Mouse (Mus musculus) stomach, embryonic 16.5 days (tissue): ENCODE results near the gene Myo1d. TPM values are rescaled to one million over a fixed set of nuclear protein-coding genes. Genes with fewer than 3 reads are reported as not detected.

Source experiments
- ATAC-seq: fragments of 200-750 bp; cut with Nextera tagmentation; 2 replicates; pipeline ENCODE4 v1.8.0; 2017; ENCODE audit warnings: moderate number of reproducible peaks, moderate TSS enrichment; ENCODE audit not compliant: insufficient read depth, low FRiP score
- H3K27ac ChIP-seq: fragments of 300-500 bp; sonication (generic); 2 replicates; pipeline ENCODE4 v1.5.1; 2014; ENCODE audit warnings: low read length
- H3K27me3 ChIP-seq: fragments of 300-500 bp; sonication (generic); 2 replicates; pipeline ENCODE4 v1.6.1; 2014; ENCODE audit warnings: low read length, control low read depth, mixed read lengths; ENCODE audit not compliant: control insufficient read depth, insufficient read depth
- H3K36me3 ChIP-seq: fragments of 300-500 bp; sonication (generic); 2 replicates; pipeline ENCODE4 v1.6.1; 2014; ENCODE audit warnings: low read length; ENCODE audit not compliant: control insufficient read depth, insufficient read depth
- H3K4me1 ChIP-seq: fragments of 300-500 bp; sonication (generic); 2 replicates; pipeline ENCODE4 v1.6.1; 2014; ENCODE audit warnings: low read length, control low read depth, mixed read lengths; ENCODE audit not compliant: control insufficient read depth, insufficient read depth
- H3K4me2 ChIP-seq: fragments of 300-500 bp; sonication (generic); 2 replicates; pipeline ENCODE4 v1.6.1; 2014; ENCODE audit warnings: low read depth, low read length, mixed read lengths
- H3K4me3 ChIP-seq: fragments of 300-500 bp; sonication (generic); replicated peaks from 2 replicates; pipeline ENCODE4 v1.5.1; 2014; ENCODE audit warnings: mild to moderate bottlenecking, low read length
- H3K9ac ChIP-seq: fragments of 300-500 bp; sonication (generic); 2 replicates; pipeline ENCODE4 v1.6.1; 2014; ENCODE audit warnings: low read length
- H3K9me3 ChIP-seq: fragments of 300-500 bp; sonication (generic); replicated peaks from 2 replicates; pipeline ENCODE4 v1.6.1; 2016; ENCODE audit warnings: low read length, control low read depth; ENCODE audit not compliant: control insufficient read depth
- WGBS: fragments of 180-500 bp; shearing (Covaris S2); extraction: QIAGEN DNeasy Blood & Tissue Kit; methylation state at CpG from one replicate; pipeline ENCODE4 v1.1.7; 2014; 5-methylcytosine and 5-hydroxymethylcytosine counted together
- polyA plus RNA-seq: library from polyadenylated mRNA; unstranded; fragments of >200 nt; fragmentation: Nextera tagmentation; extraction: Ambion mirVana; gene quantifications from 2 replicates; pipeline ENCODE4 v1.2.1, GENCODE M21; 2015

The Myo1d gene
- polyA plus RNA-seq, 1 experiment from 2014 or later, result 33.8 TPM

DNA sequence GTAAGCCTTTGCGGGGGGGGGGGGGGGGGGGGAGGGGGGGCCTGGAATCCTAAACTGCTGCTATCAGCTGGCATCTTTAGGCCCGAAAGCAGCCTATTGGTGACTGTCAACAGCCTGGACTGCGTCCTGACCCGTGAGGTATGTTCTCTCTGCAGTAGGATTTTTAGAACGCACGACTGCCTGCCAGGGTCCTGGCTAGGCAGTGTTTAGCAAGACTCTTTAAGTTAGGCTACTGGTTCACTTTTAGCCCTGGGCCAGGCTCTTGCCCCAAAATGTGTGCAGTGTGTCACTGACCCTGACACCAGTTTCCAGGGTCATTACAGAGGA is 29.8 kb upstream of the Myo1d start:
- Histone ChIP-seq H3K4me3 (peak overlapping the region; percentile 63), H3K27me3 (no peaks in the 10 kb centered on the region), H3K27ac (peak overlapping the region; percentile 90), H3K4me2 (peak overlapping the region; percentile 80), H3K36me3 (no peaks in the 10 kb centered on the region; the same call in 1 of the 2 replicates), H3K9me3 (no peaks in the 10 kb centered on the region), H3K9ac (peak overlapping the region; percentile 91), H3K4me1 (peaks cover 16% of the 10 kb centered on the region)
- 20% methylated on average over 5 of the region's 6 CpGs for WGBS
- peak; percentile 22; the same call in 1 of the 2 replicates for ATAC-seq

GRCm38 (mm10) chr11:80808551-80809070 is 28.8 kb upstream of the Myo1d start:
- no peak overlapping the region for H3K4me2 ChIP-seq
- H3K27ac ChIP-seq, result 0 out of 2 replicates have a peak overlapping the region, but pooled peaks have one; percentile 90
- peak; percentile 19; the same call in 1 of the 2 replicates for ATAC-seq
- peaks cover 16% of the 10 kb centered on the region for H3K4me1 ChIP-seq
- no peaks in the 10 kb centered on the region for H3K27me3 ChIP-seq
- H3K9me3 ChIP-seq, result no peaks in the 10 kb centered on the region
- WGBS, result 50% methylated on average over 6 of the region's 6 CpGs
- H3K36me3 ChIP-seq, result no peaks in the 10 kb centered on the region
- H3K9ac ChIP-seq, result no peak overlapping the region
- H3K4me3 ChIP-seq, result no peak overlapping the region

DNA sequence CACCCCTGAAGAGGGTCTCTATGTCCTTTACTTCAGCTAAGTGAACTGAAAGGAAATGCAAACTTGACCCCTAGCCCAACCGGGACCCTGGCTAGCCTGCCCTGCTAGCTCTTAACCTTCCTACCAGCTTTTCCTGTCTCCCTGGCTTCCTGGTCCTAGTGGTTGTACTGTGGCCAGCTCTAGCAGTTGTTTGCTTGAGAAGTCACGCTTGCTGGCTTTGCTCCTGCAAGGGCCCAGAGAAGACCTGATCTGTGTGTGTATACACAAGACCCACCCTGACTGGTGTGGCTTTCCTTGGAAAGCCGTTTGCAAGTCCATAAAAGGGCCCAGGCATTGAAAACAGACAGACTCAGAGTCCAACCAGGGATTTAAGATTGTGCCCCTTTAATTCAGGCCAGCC is 22.9 kb upstream of the Myo1d start:
- 0 out of 2 replicates have a peak overlapping the region, but pooled peaks have one; percentile 14 for H3K9ac ChIP-seq
- WGBS, result 28% methylated on average over 3 of the region's 3 CpGs
- H3K4me1 ChIP-seq, result peaks cover 9% of the 10 kb centered on the region
- ATAC-seq, result peak; percentile 88
- H3K4me2 ChIP-seq, result peak overlapping the region; percentile 8; the same call in 1 of the 2 replicates
- H3K36me3 ChIP-seq, result no peaks in the 10 kb centered on the region
- H3K4me3 ChIP-seq, result no peak overlapping the region
- no peaks in the 10 kb centered on the region for H3K9me3 ChIP-seq
- H3K27me3 ChIP-seq, result no peaks in the 10 kb centered on the region
- H3K27ac ChIP-seq, result peak overlapping the region; percentile 88

DNA sequence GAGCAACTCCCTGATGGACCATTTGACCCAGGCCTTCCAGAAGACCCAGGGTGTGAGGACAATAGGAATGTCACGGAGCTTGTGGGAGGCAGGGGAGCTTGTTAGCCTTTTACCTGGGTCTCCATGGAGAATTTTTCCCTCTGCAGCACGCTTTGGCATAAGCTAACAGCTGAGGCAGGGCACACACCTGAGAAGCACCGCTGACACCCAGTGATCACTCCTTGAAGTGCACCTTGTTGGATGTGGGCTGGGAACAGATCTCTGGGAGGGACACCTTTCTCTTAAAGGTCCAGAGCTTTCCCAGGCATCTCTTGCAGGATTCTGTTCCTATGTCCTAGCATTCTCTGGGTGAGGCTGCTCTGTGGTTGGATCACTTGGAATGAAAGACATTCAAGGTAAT is 20.2 kb upstream of the Myo1d start:
- Histone ChIP-seq H3K9me3 (no peaks in the 10 kb centered on the region), H3K27ac (no peak overlapping the region), H3K36me3 (no peaks in the 10 kb centered on the region), H3K4me3 (no peak overlapping the region), H3K27me3 (no peaks in the 10 kb centered on the region), H3K4me2 (no peak overlapping the region), H3K4me1 (peaks cover 9% of the 10 kb centered on the region), H3K9ac (no peak overlapping the region)
- ATAC-seq, result peak; percentile 39; the same call in 1 of the 2 replicates
- WGBS, result 34% methylated on average over 3 of the region's 3 CpGs

DNA sequence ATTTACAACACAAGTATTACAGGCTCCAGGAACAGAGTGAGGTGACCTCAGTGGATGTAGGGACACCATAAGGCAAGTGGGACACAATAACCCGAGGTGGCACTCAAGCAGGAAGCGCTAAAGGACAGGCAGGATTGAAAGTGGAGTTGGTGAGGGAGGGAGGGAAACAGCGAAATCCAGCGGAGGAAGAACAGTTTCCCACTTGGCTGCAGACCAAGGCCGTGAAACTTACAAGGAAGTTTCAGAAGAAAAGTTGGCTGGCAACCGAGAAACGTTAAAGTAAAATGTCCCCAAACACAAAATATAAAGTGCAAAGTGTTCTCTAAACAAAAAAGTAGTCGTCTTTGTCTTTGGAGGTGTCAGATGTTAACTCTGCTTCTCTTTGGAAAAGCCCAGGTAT is 15.6 kb upstream of the Myo1d start:
- ATAC-seq, result no peak
- H3K4me1 ChIP-seq, result 0 out of 2 replicates have a peak, but pooled peaks cover under 1% of the 10 kb centered on the region
- H3K4me2 ChIP-seq, result no peak overlapping the region
- no peaks in the 10 kb centered on the region for H3K27me3 ChIP-seq
- H3K9me3 ChIP-seq, result no peaks in the 10 kb centered on the region
- H3K4me3 ChIP-seq, result no peak overlapping the region
- H3K36me3 ChIP-seq, result no peaks in the 10 kb centered on the region
- no peak overlapping the region for H3K27ac ChIP-seq
- 45% methylated on average over 8 of the region's 8 CpGs for WGBS
- no peak overlapping the region for H3K9ac ChIP-seq

DNA sequence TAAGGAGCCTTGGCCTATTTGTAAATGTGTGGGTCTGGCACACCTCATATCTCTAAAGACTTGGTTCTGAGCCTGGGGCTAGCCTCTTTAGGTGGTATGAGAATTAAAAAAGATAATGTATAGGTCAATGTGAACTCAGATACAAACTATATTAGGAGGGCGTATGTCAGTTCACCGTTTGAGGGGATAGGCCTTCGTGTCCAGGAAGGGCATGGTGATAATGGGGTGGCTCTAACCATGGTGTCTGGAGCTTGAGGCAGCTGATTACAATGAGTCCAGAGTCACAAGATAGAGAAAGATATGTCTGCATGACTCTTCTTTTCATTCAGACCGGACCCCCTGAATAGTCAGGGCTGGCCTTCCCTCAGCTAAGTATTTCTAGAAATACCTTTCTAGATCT is 14.5 kb upstream of the Myo1d start:
- WGBS, result 86% methylated on average over 4 of the region's 4 CpGs
- no peak for ATAC-seq
- no peaks in the 10 kb centered on the region for H3K36me3 ChIP-seq

GRCm38 (mm10) chr11:80793386-80793785 is 13.6 kb upstream of the Myo1d start:
- Histone ChIP-seq H3K27me3 (no peaks in the 10 kb centered on the region), H3K4me3 (no peak overlapping the region), H3K27ac (no peak overlapping the region), H3K36me3 (no peaks in the 10 kb centered on the region), H3K4me2 (no peak overlapping the region), H3K9ac (no peak overlapping the region), H3K9me3 (no peaks in the 10 kb centered on the region), H3K4me1 (0 out of 2 replicates have a peak, but pooled peaks cover 5% of the 10 kb centered on the region)
- no peak for ATAC-seq
- 93% methylated on average over 4 of the region's 4 CpGs for WGBS

More for the DNA sequence above, 14.5 kb upstream of the Myo1d start:
- Histone ChIP-seq H3K27ac (no peak overlapping the region), H3K9ac (no peak overlapping the region), H3K9me3 (no peaks in the 10 kb centered on the region), H3K4me1 (0 out of 2 replicates have a peak, but pooled peaks cover 5% of the 10 kb centered on the region), H3K27me3 (no peaks in the 10 kb centered on the region), H3K4me2 (no peak overlapping the region), H3K4me3 (no peak overlapping the region)

DNA sequence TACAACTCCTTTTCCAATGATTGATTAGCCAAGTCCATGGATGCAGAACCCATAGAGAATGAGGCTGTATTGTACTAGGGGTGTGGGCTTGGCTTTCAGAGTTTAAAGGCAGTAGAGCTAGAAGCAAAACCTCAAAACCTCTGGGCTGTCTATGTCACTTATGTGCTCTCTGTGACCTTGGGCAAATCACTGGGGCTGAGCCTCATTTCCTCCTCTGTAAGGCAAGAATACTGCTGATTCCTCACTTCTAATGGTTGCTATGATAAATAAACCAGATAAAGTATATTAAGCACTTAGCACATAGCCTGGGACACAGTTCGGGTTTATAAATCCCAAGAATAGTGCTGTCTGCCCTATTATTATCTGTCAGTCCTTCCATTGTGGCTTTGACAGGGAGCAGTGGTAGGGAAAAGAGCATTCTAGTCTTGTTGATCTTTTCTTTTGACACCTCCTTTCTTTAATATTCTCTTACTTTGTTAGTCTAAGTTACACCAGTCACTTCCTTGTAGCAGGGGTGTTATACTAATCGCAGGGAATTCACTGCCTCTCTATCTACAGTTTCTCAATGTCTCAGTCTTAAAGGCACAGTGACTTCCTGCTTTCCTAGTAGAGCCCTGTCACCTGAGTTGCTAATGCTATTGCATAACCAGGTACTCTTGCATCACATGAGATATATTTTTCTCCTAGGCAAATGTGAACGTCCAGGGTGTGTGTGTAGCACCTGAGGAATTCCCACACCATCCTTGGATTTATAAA is 12.0 kb upstream of the Myo1d start:
- Histone ChIP-seq H3K27me3 (no peaks in the 10 kb centered on the region), H3K36me3 (no peaks in the 10 kb centered on the region), H3K9me3 (no peaks in the 10 kb centered on the region), H3K4me2 (no peak overlapping the region), H3K4me1 (0 out of 2 replicates have a peak, but pooled peaks cover 5% of the 10 kb centered on the region), H3K9ac (no peak overlapping the region), H3K27ac (peak overlapping the region; percentile 86), H3K4me3 (no peak overlapping the region)
- WGBS, result 39% methylated on average over 3 of the region's 3 CpGs
- ATAC-seq, result peak; percentile 91

GRCm38 (mm10) chr11:80790413-80790812 is 10.6 kb upstream of the Myo1d start:
- no peak overlapping the region for H3K4me3 ChIP-seq
- H3K27ac ChIP-seq, result no peak overlapping the region
- H3K9me3 ChIP-seq, result no peaks in the 10 kb centered on the region
- no peaks in the 10 kb centered on the region for H3K36me3 ChIP-seq
- ATAC-seq, result no peak
- H3K4me2 ChIP-seq, result no peak overlapping the region
- WGBS, result 67% methylated on average over 3 of the region's 3 CpGs
- no peaks in the 10 kb centered on the region for H3K27me3 ChIP-seq
- H3K9ac ChIP-seq, result no peak overlapping the region
- 0 out of 2 replicates have a peak, but pooled peaks cover 5% of the 10 kb centered on the region for H3K4me1 ChIP-seq
